Mouse (Mus musculus) layer of hippocampus, adult 11-12 months (tissue): ENCODE data around the gene Gypa.

Source experiments
- DNase-seq: peaks from one replicate; pipeline ENCODE4 v3.0.0; 2022; ENCODE audit warnings: low spot score

Gypa gene

GRCm38 (mm10) chr8:80493523-80494345, at the start of gene Gypa:
Gene Gypa (plus strand): TSS chr8:80493781.
- DNase-seq = no peak

- peak; percentile 15 for DNase-seq
Observed at GRCm38 (mm10) chr8:80444534-80445072, 49.0 kb upstream of the Gypa start.

GRCm38 (mm10) chr8:80447217-80447616, 46.4 kb upstream of the Gypa start:
- DNase-seq = no peak

- no peak for DNase-seq
Observed at GRCm38 (mm10) chr8:80451938-80452690, 41.5 kb upstream of the Gypa start.

GRCm38 (mm10) chr8:80463450-80463917, 30.1 kb upstream of the Gypa start:
- DNase-seq = no peak

GRCm38 (mm10) chr8:80474971-80475370, 18.6 kb upstream of the Gypa start:
- DNase-seq = no peak

- no peak for DNase-seq
Observed at GRCm38 (mm10) chr8:80478156-80478555, 15.4 kb upstream of the Gypa start.

- DNase-seq = no peak
Observed at GRCm38 (mm10) chr8:80479129-80479528, 14.5 kb upstream of the Gypa start.

GRCm38 (mm10) chr8:80482173-80482572, 11.4 kb upstream of the Gypa start:
- DNase-seq = no peak

- DNase-seq = peak; percentile 53
Observed at GRCm38 (mm10) chr8:80482822-80483774, 10.5 kb upstream of the Gypa start.

GRCm38 (mm10) chr8:80491562-80491961, 2.0 kb upstream of the Gypa start:
- DNase-seq = no peak

GRCm38 (mm10) chr8:80492987-80493441, 567 bp upstream of the Gypa start:
- DNase-seq = peak; percentile 33

GRCm38 (mm10) chr8:80494346-80494660, 722 bp downstream of the Gypa start:
- DNase-seq = no peak

GRCm38 (mm10) chr8:80494819-80495218, 1.2 kb downstream of the Gypa start:
- no peak for DNase-seq

GRCm38 (mm10) chr8:80495527-80495926, 1.9 kb downstream of the Gypa start:
- DNase-seq = no peak

GRCm38 (mm10) chr8:80497323-80497722, 3.7 kb downstream of the Gypa start:
- no peak for DNase-seq

GRCm38 (mm10) chr8:80500244-80500643, 6.7 kb downstream of the Gypa start:
- no peak for DNase-seq

- DNase-seq = no peak
Observed at GRCm38 (mm10) chr8:80500773-80501172, 7.2 kb downstream of the Gypa start.

GRCm38 (mm10) chr8:80501283-80501682, 7.7 kb downstream of the Gypa start:
- DNase-seq = no peak

GRCm38 (mm10) chr8:80526382-80527355, 33.1 kb downstream of the Gypa start:
- no peak for DNase-seq

- DNase-seq = no peak
Observed at GRCm38 (mm10) chr8:80541836-80542235, 48.3 kb downstream of the Gypa start.
